Mouse (Mus musculus) layer of hippocampus, adult 2 months (tissue): ENCODE measurements around the gene Syvn1. TPM values are rescaled to one million over a fixed set of nuclear protein-coding genes. Genes with fewer than 3 reads are reported as not detected.

Experiments used
- DNase-seq, 2 experiments: peaks; one replicate each; pipeline ENCODE4 v3.0.0; 2022; ENCODE audit warnings: low spot score in 2 of 2
- H3K27ac ChIP-seq: fragments of 200-600 bp; 2 replicates; pipeline ENCODE4 v1.8.1; 2022
- H3K4me3 ChIP-seq: fragments of 200-600 bp; 2 replicates; pipeline ENCODE4 v1.8.1; 2022; ENCODE audit warnings: mild to moderate bottlenecking
- CTCF ChIP-seq: fragments of 200-600 bp; conservative IDR thresholded peaks from 2 replicates; pipeline ENCODE4 v1.8.1; 2022; ENCODE audit warnings: antibody characterized with exemption, mild to moderate bottlenecking, moderate library complexity
- long read RNA-seq, 2 experiments: library from polyadenylated mRNA; stranded (forward); transcript quantifications; one replicate each; pipeline ENCODE4 v2.0.0; 2021; ENCODE audit warnings: borderline mapping rate in 2 of 2
- total RNA-seq, 2 experiments: library from RNA; stranded (reverse); gene quantifications; 2 replicates each; pipeline ENCODE4 v1.2.3; 2021

Gene Syvn1
- total RNA-seq: 10 to 100 TPM; 42.0 to 45.1 TPM
- long read RNA-seq, experiment 1, transcript Syvn1-204 (16 exons, 3,464 nt): major isoform, 13 of 27 reads
- long read RNA-seq, experiment 1, partial matches to known transcripts: 10 of 27 reads
- long read RNA-seq, experiment 1, other reads (novel, unspliced or antisense): 4 of 27 reads
- long read RNA-seq, experiment 2, transcript Syvn1-204 (16 exons, 3,464 nt): major isoform, 34 of 60 reads
- long read RNA-seq, experiment 2, partial matches to known transcripts: 15 of 60 reads
- long read RNA-seq, experiment 2, other reads (novel, unspliced or antisense): 11 of 60 reads

GRCm38 (mm10) chr19:6046294-6047153 lies at the start of gene Syvn1:
Syvn1 (plus strand) TSS chr19:6046576.
- DNase-seq: peak; percentile 89 to 95
- Histone ChIP-seq H3K4me3 (peak within 1 kb of the TSS; percentile 99), H3K27ac (peak within 1 kb of the TSS; percentile 99)
- no peak for TF ChIP-seq CTCF

- peak; percentile 28 for TF ChIP-seq CTCF
- Histone ChIP-seq H3K27ac (no peak overlapping the region), H3K4me3 (no peak overlapping the region)
- DNase-seq: no peak
Measured at GRCm38 (mm10) chr19:5998180-5998579, 48.2 kb upstream of the Syvn1 start.

GRCm38 (mm10) chr19:5999969-6000368 lies 46.4 kb upstream of the Syvn1 start:
- DNase-seq: no peak
- Histone ChIP-seq H3K4me3 (no peak overlapping the region), H3K27ac (no peak overlapping the region)
- TF ChIP-seq CTCF: no peak

GRCm38 (mm10) chr19:6005541-6005940 lies 40.8 kb upstream of the Syvn1 start:
- DNase-seq: no peak
- no peak for TF ChIP-seq CTCF
- Histone ChIP-seq H3K4me3 (no peak overlapping the region), H3K27ac (no peak overlapping the region)

GRCm38 (mm10) chr19:6007013-6007412 lies 39.4 kb upstream of the Syvn1 start:
- Histone ChIP-seq H3K27ac (no peak overlapping the region), H3K4me3 (no peak overlapping the region)
- TF ChIP-seq CTCF: no peak
- no peak for DNase-seq

GRCm38 (mm10) chr19:6009137-6009536 lies 37.2 kb upstream of the Syvn1 start:
- Histone ChIP-seq H3K27ac (no peak overlapping the region), H3K4me3 (no peak overlapping the region)
- DNase-seq: no peak
- no peak for TF ChIP-seq CTCF

GRCm38 (mm10) chr19:6013691-6014090 lies 32.7 kb upstream of the Syvn1 start:
- no peak for TF ChIP-seq CTCF
- Histone ChIP-seq H3K27ac (no peak overlapping the region), H3K4me3 (no peak overlapping the region)
- no peak for DNase-seq

GRCm38 (mm10) chr19:6014991-6015510 lies 31.3 kb upstream of the Syvn1 start:
- Histone ChIP-seq H3K4me3 (peak overlapping the region; percentile 70), H3K27ac (peak overlapping the region; percentile 93)
- no peak for TF ChIP-seq CTCF
- no peak for DNase-seq

GRCm38 (mm10) chr19:6015511-6016315 lies 30.7 kb upstream of the Syvn1 start, which contains the start of gene Capn1:
Capn1 (minus strand) TSS chr19:6015897.
- Histone ChIP-seq H3K27ac (peak within 1 kb of the TSS; percentile 93), H3K4me3 (peak within 1 kb of the TSS; percentile 70)
- TF ChIP-seq CTCF: peak; percentile 56

GRCm38 (mm10) chr19:6016532-6016931 lies 29.8 kb upstream of the Syvn1 start:
- Histone ChIP-seq H3K27ac (peak overlapping the region; percentile 36; the same call in 1 of the 2 replicates), H3K4me3 (peak overlapping the region; percentile 70)
- peak; percentile 65 for TF ChIP-seq CTCF
- no peak for DNase-seq

More at GRCm38 (mm10) chr19:6015511-6016315, 30.7 kb upstream of the Syvn1 start, which contains the start of gene Capn1:
- DNase-seq: peak; percentile 35 to 66

- peak; percentile 98 for TF ChIP-seq CTCF
- DNase-seq: peak; percentile 77 to 87
- Histone ChIP-seq H3K4me3 (no peak overlapping the region), H3K27ac (no peak overlapping the region)
Measured at GRCm38 (mm10) chr19:6018142-6019089, 28.0 kb upstream of the Syvn1 start.

- Histone ChIP-seq H3K4me3 (no peak overlapping the region), H3K27ac (no peak overlapping the region)
- no peak for DNase-seq
- 0 out of 2 replicates have a peak, but pooled peaks have one; percentile 18 for TF ChIP-seq CTCF
Measured at GRCm38 (mm10) chr19:6020276-6020675, 26.1 kb upstream of the Syvn1 start.
